Mouse (Mus musculus) heart, adult 18-20 months (tissue): ENCODE measurements around the gene Olfr1230. TPM values are rescaled to one million over a fixed set of nuclear protein-coding genes. Genes with fewer than 3 reads are reported as not detected.

ENCODE experiments used
- DNase-seq, 2 experiments: peaks; one replicate each; pipeline ENCODE4 v3.0.0; 2021 to 2022; ENCODE audit warnings: mixed read lengths in 1 of 2
- long read RNA-seq, 2 experiments: library from polyadenylated mRNA; stranded (forward); transcript quantifications; one replicate each; pipeline ENCODE4 v2.0.0; 2021
- total RNA-seq, 2 experiments: library from RNA; stranded (reverse); gene quantifications; 2 replicates each; pipeline ENCODE4 v1.2.3; 2021

Olfr1230 gene
- total RNA-seq, result not detected
- long read RNA-seq, experiment 1, result 0 reads
- long read RNA-seq, experiment 2, result 0 reads

- no peak for DNase-seq
Observed at GRCm38 (mm10) chr2:89297168-89297567, at the start of gene Olfr1230. TSS of gene Olfr1230 (minus strand) at chr2:89297268.

GRCm38 (mm10) chr2:89342298-89342697 is 45.2 kb upstream of the Olfr1230 start, which contains the start of gene Olfr1233:
TSS of gene Olfr1233 (minus strand) at chr2:89342398.
- DNase-seq, result no peak

GRCm38 (mm10) chr2:89329575-89329974 is 32.5 kb upstream of the Olfr1230 start, which contains the start of gene Olfr1232:
TSS of gene Olfr1232 (minus strand) at chr2:89329675.
- DNase-seq, result no peak

GRCm38 (mm10) chr2:89306974-89307373 is 9.9 kb upstream of the Olfr1230 start, which contains the start of gene Olfr1231:
TSS of gene Olfr1231 (minus strand) at chr2:89307074.
- no peak for DNase-seq

GRCm38 (mm10) chr2:89287914-89288313 is 9.2 kb downstream of the Olfr1230 start, which contains the start of gene Olfr1229:
TSS of gene Olfr1229 (minus strand) at chr2:89288014.
- DNase-seq, result no peak

GRCm38 (mm10) chr2:89253962-89254361 is 43.1 kb downstream of the Olfr1230 start, which contains the start of gene Olfr1228:
TSS of gene Olfr1228 (minus strand) at chr2:89254062.
- DNase-seq, result no peak

Other genes starting within 250 kb of the Olfr1230 start
- gene Olfr1218, start 236.1 kb downstream of the Olfr1230 start, total RNA-seq, result not detected
- gene Olfr1219, start 213.8 kb downstream of the Olfr1230 start, total RNA-seq, result not detected
- gene Olfr1220, start 190.4 kb downstream of the Olfr1230 start, total RNA-seq, result not detected
- not detected for gene Olfr1221, start 180.0 kb downstream of the Olfr1230 start, total RNA-seq
- not detected for gene Olfr1222, start 164.2 kb downstream of the Olfr1230 start, total RNA-seq
- gene Olfr1223, start 145.7 kb downstream of the Olfr1230 start, total RNA-seq, result not detected
- not detected for gene Olfr1224-ps1, start 133.2 kb downstream of the Olfr1230 start, total RNA-seq
- not detected for gene Olfr1225, start 122.6 kb downstream of the Olfr1230 start, total RNA-seq
- not detected for gene Olfr1226, start 97.2 kb downstream of the Olfr1230 start, total RNA-seq
- not detected for gene Olfr1228, start 43.2 kb downstream of the Olfr1230 start, total RNA-seq
- gene Olfr1229, start 9.3 kb downstream of the Olfr1230 start, total RNA-seq, result not detected
- gene Olfr1231, start 9.8 kb upstream of the Olfr1230 start, total RNA-seq, result not detected
- gene Olfr1232, start 32.4 kb upstream of the Olfr1230 start, total RNA-seq, result not detected
- gene Olfr1233, start 45.1 kb upstream of the Olfr1230 start, total RNA-seq, result not detected
- gene Olfr1234, start 67.6 kb upstream of the Olfr1230 start, total RNA-seq, result not detected
- not detected for gene Olfr1238, start 112.4 kb upstream of the Olfr1230 start, total RNA-seq
- not detected for gene Olfr1239, start 123.1 kb upstream of the Olfr1230 start, total RNA-seq
- gene Olfr1240, start 145.7 kb upstream of the Olfr1230 start, total RNA-seq, result not detected
- not detected for gene Olfr1241, start 189.9 kb upstream of the Olfr1230 start, total RNA-seq
- not detected for gene Olfr1242, start 201.1 kb upstream of the Olfr1230 start, total RNA-seq
- not detected for gene Olfr1243, start 234.2 kb upstream of the Olfr1230 start, total RNA-seq